Mouse (Mus musculus): ENCODE results near the gene Vps37d. TPM values are rescaled to one million over a fixed set of nuclear protein-coding genes. Genes with fewer than 3 reads are reported as not detected.

Vps37d gene
- polyA plus RNA-seq, 1 experiment from 2014 or later: 12.6 TPM

- peaks cover 21% of the 10 kb centered on the region for H3K4me1 ChIP-seq
- no peaks in the 10 kb centered on the region for H3K9me3 ChIP-seq (replicated peaks)
- ATAC-seq (ENCODE audit: insufficient number of reproducible peaks, low FRiP score, low TSS enrichment, low read depth): peak; percentile 53; the same call in 1 of the 2 replicates
- H3K36me3 ChIP-seq: no peaks in the 10 kb centered on the region
- WGBS: 0% methylated on average over 48 of the region's 48 CpGs
- peak overlapping the region; percentile 4 for H3K9ac ChIP-seq
- H3K4me2 ChIP-seq (replicated peaks): peak overlapping the region; percentile 98
- peak overlapping the region; percentile 53 for H3K4me3 ChIP-seq (replicated peaks)
- peaks cover 57% of the 10 kb centered on the region for H3K27me3 ChIP-seq
- no peak overlapping the region for H3K27ac ChIP-seq (replicated peaks)
Measured at GRCm38 (mm10) chr5:135106758-135107256, 28.7 kb upstream of the Vps37d start.

DNA sequence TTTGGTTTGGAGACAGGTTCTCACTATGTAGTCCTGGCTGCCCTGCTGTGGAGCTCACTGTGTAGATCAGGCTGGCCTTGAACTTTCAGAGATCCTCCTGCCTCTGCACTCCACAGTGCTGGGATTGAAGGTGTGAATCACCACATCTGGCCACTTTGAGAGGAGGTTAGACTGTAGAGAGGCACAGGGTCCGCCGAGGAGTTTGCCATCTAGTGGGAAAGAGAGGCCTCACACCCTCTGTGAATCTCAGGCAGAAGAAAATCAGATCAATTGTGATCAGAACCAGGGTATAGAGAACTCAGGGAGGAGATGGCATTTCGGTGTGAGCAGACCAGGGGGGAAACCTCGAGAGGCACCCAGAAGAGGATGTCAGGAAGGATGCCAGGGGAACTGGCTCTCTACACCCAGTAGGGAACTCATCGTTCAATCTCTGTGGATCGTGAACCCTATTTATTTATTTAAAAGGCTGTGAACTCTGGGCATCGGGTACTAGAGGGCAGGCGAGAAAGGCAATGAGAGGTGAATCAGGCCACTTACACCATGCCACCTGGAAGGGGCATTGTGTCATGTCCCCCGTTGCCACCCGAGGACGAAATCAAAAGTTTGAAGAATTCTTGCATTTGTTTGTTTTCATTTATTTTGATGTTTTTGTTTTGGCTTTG, 26.1 kb upstream of the Vps37d start:
- 63% methylated on average over 11 of the region's 11 CpGs for WGBS
- Histone ChIP-seq H3K9me3 (replicated peaks) (no peaks in the 10 kb centered on the region), H3K36me3 (no peaks in the 10 kb centered on the region), H3K9ac (no peak overlapping the region), H3K4me2 (replicated peaks) (no peak overlapping the region), H3K4me3 (replicated peaks) (no peak overlapping the region), H3K27me3 (peaks cover 45% of the 10 kb centered on the region), H3K27ac (replicated peaks) (no peak overlapping the region), H3K4me1 (peaks cover 21% of the 10 kb centered on the region)
- ATAC-seq (ENCODE audit: insufficient number of reproducible peaks, low FRiP score, low TSS enrichment, low read depth): no peak

- Histone ChIP-seq H3K27me3 (peaks cover 15% of the 10 kb centered on the region), H3K4me3 (replicated peaks) (no peak overlapping the region), H3K4me1 (no peaks in the 10 kb centered on the region), H3K9ac (no peak overlapping the region), H3K36me3 (no peaks in the 10 kb centered on the region), H3K27ac (replicated peaks) (no peak overlapping the region), H3K4me2 (replicated peaks) (no peak overlapping the region), H3K9me3 (replicated peaks) (no peaks in the 10 kb centered on the region)
- 47% methylated on average over 1 of the region's 1 CpGs for WGBS
- no peak for ATAC-seq (ENCODE audit: insufficient number of reproducible peaks, low FRiP score, low TSS enrichment, low read depth)
Measured at GRCm38 (mm10) chr5:135100981-135101380, 22.9 kb upstream of the Vps37d start.

GRCm38 (mm10) chr5:135089653-135090052, 11.6 kb upstream of the Vps37d start, which contains the start of gene Mlxipl:
Mlxipl (plus strand) TSS chr5:135089890.
- Histone ChIP-seq H3K27me3 (peaks cover 36% of the 10 kb centered on the region), H3K36me3 (no peaks in the 10 kb centered on the region), H3K4me1 (peaks cover 7% of the 10 kb centered on the region), H3K4me3 (replicated peaks) (peak within 1 kb of the TSS; percentile 26), H3K9me3 (replicated peaks) (no peaks in the 10 kb centered on the region), H3K9ac (no peak within 1 kb of the TSS), H3K27ac (replicated peaks) (no peak within 1 kb of the TSS), H3K4me2 (replicated peaks) (peak within 1 kb of the TSS; percentile 48)
- WGBS: 3% methylated on average over 38 of the region's 39 CpGs
- ATAC-seq (ENCODE audit: insufficient number of reproducible peaks, low FRiP score, low TSS enrichment, low read depth): 0 out of 2 replicates have a peak, but pooled peaks have one; percentile 24

GRCm38 (mm10) chr5:135086871-135087270, 8.8 kb upstream of the Vps37d start:
- Histone ChIP-seq H3K27ac (replicated peaks) (no peak overlapping the region), H3K36me3 (no peaks in the 10 kb centered on the region), H3K4me2 (replicated peaks) (no peak overlapping the region), H3K9me3 (replicated peaks) (no peaks in the 10 kb centered on the region), H3K9ac (no peak overlapping the region), H3K4me1 (peaks cover 7% of the 10 kb centered on the region), H3K4me3 (replicated peaks) (no peak overlapping the region), H3K27me3 (peaks cover 32% of the 10 kb centered on the region)
- ATAC-seq (ENCODE audit: insufficient number of reproducible peaks, low FRiP score, low TSS enrichment, low read depth): no peak
- WGBS: 30% methylated on average over 4 of the region's 4 CpGs

DNA sequence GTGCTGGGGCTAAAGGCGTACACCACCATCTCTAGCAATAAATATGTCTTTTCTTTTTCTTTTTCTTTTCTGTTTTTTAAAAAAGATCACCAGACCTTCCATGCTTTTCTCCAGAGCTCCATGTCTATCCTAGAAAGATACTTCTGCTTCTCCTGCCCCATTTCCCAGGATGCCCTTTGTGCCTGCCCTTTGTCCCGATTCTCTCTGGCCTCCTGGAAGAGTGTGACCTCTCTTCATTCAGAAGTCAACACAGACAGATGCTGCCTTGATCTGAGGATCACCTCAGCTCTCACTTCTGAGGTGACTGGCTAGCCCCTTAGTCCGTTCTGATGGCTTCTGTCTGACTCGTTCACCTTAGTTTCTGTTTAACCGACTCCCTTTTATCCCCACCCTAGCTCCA, 2.5 kb upstream of the Vps37d start:
- WGBS: 89% methylated on average over 5 of the region's 5 CpGs
- Histone ChIP-seq H3K4me1 (peaks cover 16% of the 10 kb centered on the region), H3K36me3 (no peaks in the 10 kb centered on the region), H3K4me3 (replicated peaks) (no peak overlapping the region), H3K4me2 (replicated peaks) (no peak overlapping the region), H3K27me3 (no peaks in the 10 kb centered on the region), H3K9me3 (replicated peaks) (no peaks in the 10 kb centered on the region), H3K9ac (no peak overlapping the region), H3K27ac (replicated peaks) (no peak overlapping the region)
- no peak for ATAC-seq (ENCODE audit: insufficient number of reproducible peaks, low FRiP score, low TSS enrichment, low read depth)

- H3K9ac ChIP-seq: no peak overlapping the region
- ATAC-seq (ENCODE audit: insufficient number of reproducible peaks, low FRiP score, low TSS enrichment, low read depth): no peak
- WGBS: 96% methylated on average over 2 of the region's 2 CpGs
- no peak overlapping the region for H3K4me3 ChIP-seq (replicated peaks)
- H3K4me2 ChIP-seq (replicated peaks): no peak overlapping the region
- H3K27me3 ChIP-seq: no peaks in the 10 kb centered on the region
- no peak overlapping the region for H3K27ac ChIP-seq (replicated peaks)
- H3K9me3 ChIP-seq (replicated peaks): no peaks in the 10 kb centered on the region
- H3K36me3 ChIP-seq: 0 out of 2 replicates have a peak, but pooled peaks cover 3% of the 10 kb centered on the region
- H3K4me1 ChIP-seq: peaks cover 16% of the 10 kb centered on the region
Measured at GRCm38 (mm10) chr5:135079578-135079977, 1.5 kb upstream of the Vps37d start.

DNA sequence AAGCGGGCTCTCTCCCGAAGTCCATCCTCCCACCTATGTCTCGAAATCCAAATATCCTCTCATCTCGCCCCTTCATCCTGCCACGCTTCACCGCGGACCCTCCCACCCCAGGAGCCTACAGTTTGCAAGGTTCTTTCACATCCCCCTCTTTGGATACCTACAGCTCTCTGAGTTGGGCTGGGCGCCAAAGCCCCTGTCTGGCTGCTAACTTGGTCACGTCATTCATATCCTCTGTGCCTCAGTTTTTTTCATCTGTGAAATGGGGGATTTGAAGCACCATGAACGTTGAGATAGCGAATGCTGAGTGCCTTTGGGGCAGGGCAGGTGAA, 380 bp upstream of the Vps37d start:
- Histone ChIP-seq H3K36me3 (0 out of 2 replicates have a peak, but pooled peaks cover 3% of the 10 kb centered on the region), H3K9ac (peak overlapping the region; percentile 93), H3K4me3 (replicated peaks) (peak overlapping the region; percentile 93), H3K9me3 (replicated peaks) (no peaks in the 10 kb centered on the region), H3K27ac (replicated peaks) (no peak overlapping the region), H3K27me3 (no peaks in the 10 kb centered on the region), H3K4me1 (peaks cover 22% of the 10 kb centered on the region), H3K4me2 (replicated peaks) (peak overlapping the region; percentile 80)
- WGBS: under 1% methylated on average over 11 of the region's 11 CpGs
- peak; percentile 31; the same call in 1 of the 2 replicates for ATAC-seq (ENCODE audit: insufficient number of reproducible peaks, low FRiP score, low TSS enrichment, low read depth)

- peaks cover 28% of the 10 kb centered on the region for H3K4me1 ChIP-seq
- peak overlapping the region; percentile 89 for H3K27ac ChIP-seq (replicated peaks)
- peak overlapping the region; percentile 93 for H3K4me3 ChIP-seq (replicated peaks)
- peak overlapping the region; percentile 93 for H3K9ac ChIP-seq
- WGBS: 13% methylated on average over 14 of the region's 14 CpGs
- H3K27me3 ChIP-seq: no peaks in the 10 kb centered on the region
- H3K4me2 ChIP-seq (replicated peaks): peak overlapping the region; percentile 80
- peak; percentile 55 for ATAC-seq (ENCODE audit: insufficient number of reproducible peaks, low FRiP score, low TSS enrichment, low read depth)
- H3K36me3 ChIP-seq: peaks cover 13% of the 10 kb centered on the region
- no peaks in the 10 kb centered on the region for H3K9me3 ChIP-seq (replicated peaks)
Measured at GRCm38 (mm10) chr5:135076931-135077505, 1.0 kb downstream of the Vps37d start.

- Histone ChIP-seq H3K4me2 (replicated peaks) (peak overlapping the region; percentile 80; the same call in 1 of the 2 replicates), H3K27me3 (no peaks in the 10 kb centered on the region), H3K4me1 (peaks cover 28% of the 10 kb centered on the region), H3K4me3 (replicated peaks) (peak overlapping the region; percentile 93; the same call in 1 of the 2 replicates), H3K9me3 (replicated peaks) (no peaks in the 10 kb centered on the region), H3K9ac (no peak overlapping the region), H3K36me3 (peaks cover 16% of the 10 kb centered on the region), H3K27ac (replicated peaks) (no peak overlapping the region)
- no peak for ATAC-seq (ENCODE audit: insufficient number of reproducible peaks, low FRiP score, low TSS enrichment, low read depth)
- 89% methylated on average over 14 of the region's 14 CpGs for WGBS
Measured at GRCm38 (mm10) chr5:135076368-135076767, 1.7 kb downstream of the Vps37d start.

GRCm38 (mm10) chr5:135075655-135076054, 2.4 kb downstream of the Vps37d start:
- Histone ChIP-seq H3K27me3 (no peaks in the 10 kb centered on the region), H3K27ac (replicated peaks) (no peak overlapping the region)
- WGBS: 70% methylated on average over 4 of the region's 4 CpGs

More at GRCm38 (mm10) chr5:135075655-135076054, 2.4 kb downstream of the Vps37d start:
- Histone ChIP-seq H3K4me3 (replicated peaks) (no peak overlapping the region), H3K4me2 (replicated peaks) (no peak overlapping the region), H3K9me3 (replicated peaks) (no peaks in the 10 kb centered on the region), H3K9ac (no peak overlapping the region), H3K4me1 (peaks cover 28% of the 10 kb centered on the region), H3K36me3 (peaks cover 16% of the 10 kb centered on the region)
- ATAC-seq (ENCODE audit: insufficient number of reproducible peaks, low FRiP score, low TSS enrichment, low read depth): no peak

Measured in embryonic facial prominence, embryonic 15.5 days (tissue).